Mouse (Mus musculus) liver, embryonic 14.5 days (tissue): Measurements from ENCODE around the gene Map2k3.

Experiments
- CTCF ChIP-seq: IDR thresholded peaks from 2 replicates; pipeline ENCODE4 v1.5.1; 2016; ENCODE audit warnings: antibody characterized with exemption, low read depth, control low read depth
- EP300 ChIP-seq: IDR thresholded peaks from 2 replicates; pipeline ENCODE4 v1.6.1; 2016; ENCODE audit warnings: antibody characterized with exemption, low read depth

DNA sequence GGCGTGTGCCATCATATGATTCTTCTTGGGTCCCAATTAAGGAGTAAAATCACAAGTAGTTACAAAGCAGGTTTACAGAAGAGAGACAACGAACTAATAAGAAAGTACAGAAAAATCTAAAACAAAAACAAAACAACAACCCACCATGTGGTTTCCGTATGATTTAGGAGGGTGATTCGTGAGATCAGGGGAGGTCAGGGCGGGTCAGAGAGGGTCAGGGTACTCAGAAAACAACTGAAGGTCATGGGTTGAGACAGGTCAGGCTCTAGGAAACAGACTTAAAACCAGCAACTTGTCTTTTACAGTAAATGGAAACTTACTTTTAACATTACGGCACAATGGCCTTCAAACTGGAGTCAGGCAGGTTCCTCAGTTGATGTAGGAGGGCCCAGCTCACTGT lies 41.5 kb upstream of the Map2k3 start:
- TF ChIP-seq CTCF (no peak), EP300 (no peak)
